Mouse (Mus musculus) liver, postnatal 0 days (tissue): ENCODE results near the gene Naaa. TPM values are rescaled to one million over a fixed set of nuclear protein-coding genes. Genes with fewer than 3 reads are reported as not detected.

Experiments
- ATAC-seq: fragments of 200-750 bp; cut with Nextera tagmentation; 2 replicates; pipeline ENCODE4 v1.8.0; 2017; ENCODE audit warnings: mild to moderate bottlenecking, moderate library complexity
- DNase-seq: peaks from one replicate; pipeline ENCODE4 v3.0.0-alpha.2; 2016
- H3K27ac ChIP-seq: fragments of 300-500 bp; sonication (generic); 2 replicates; pipeline ENCODE4 v1.5.1; 2014; ENCODE audit warnings: antibody characterized with exemption, moderate library complexity, mild to moderate bottlenecking, low read depth
- H3K27me3 ChIP-seq: fragments of 300-500 bp; sonication (generic); 2 replicates; pipeline ENCODE4 v1.6.1; 2014; ENCODE audit warnings: low read length, control low read depth, mixed read lengths; ENCODE audit not compliant: insufficient read depth
- H3K36me3 ChIP-seq: fragments of 300-500 bp; sonication (generic); replicated peaks from 2 replicates; pipeline ENCODE4 v1.6.1; 2014; ENCODE audit warnings: mild to moderate bottlenecking, control low read depth, low read length, moderate library complexity, mixed read lengths; ENCODE audit not compliant: insufficient read depth
- H3K4me1 ChIP-seq: fragments of 300-500 bp; sonication (generic); 2 replicates; pipeline ENCODE4 v1.6.1; 2014; ENCODE audit warnings: antibody characterized with exemption, mild to moderate bottlenecking, control low read depth; ENCODE audit not compliant: insufficient read depth
- H3K4me2 ChIP-seq: fragments of 300-500 bp; sonication (generic); 2 replicates; pipeline ENCODE4 v1.6.1; 2014; ENCODE audit warnings: low read depth, mild to moderate bottlenecking, low read length, moderate library complexity, mixed read lengths
- H3K4me3 ChIP-seq: fragments of 300-500 bp; sonication (generic); 2 replicates; pipeline ENCODE4 v1.5.1; 2014; ENCODE audit warnings: low read depth, low read length
- H3K9ac ChIP-seq: fragments of 300-500 bp; sonication (generic); replicated peaks from 2 replicates; pipeline ENCODE4 v1.6.1; 2014; ENCODE audit warnings: mild to moderate bottlenecking, moderate library complexity
- H3K9me3 ChIP-seq: fragments of 300-500 bp; sonication (generic); 2 replicates; pipeline ENCODE4 v1.6.1; 2016; ENCODE audit warnings: mild to moderate bottlenecking, control low read depth, low read length, mixed read lengths
- CTCF ChIP-seq: sonication (generic); IDR thresholded peaks from 2 replicates; pipeline ENCODE4 v1.5.1; 2016; ENCODE audit warnings: antibody characterized with exemption, low read depth
- EP300 ChIP-seq: IDR thresholded peaks from 2 replicates; pipeline ENCODE4 v1.6.1; 2016; ENCODE audit warnings: antibody characterized with exemption, low read depth, mild to moderate bottlenecking
- WGBS: fragments of 180-500 bp; shearing (Covaris S2); extraction: QIAGEN DNeasy Blood & Tissue Kit; methylation state at CpG from one replicate; pipeline ENCODE4 v1.1.7; 2014; ENCODE audit not compliant: insufficient replicate concordance; 5-methylcytosine and 5-hydroxymethylcytosine counted together
- polyA plus RNA-seq: library from polyadenylated mRNA; unstranded; fragments of >200 nt; fragmentation: Nextera tagmentation; extraction: Ambion mirVana; gene quantifications from 2 replicates; pipeline ENCODE4 v1.2.1, GENCODE M21; 2015

The Naaa gene
- polyA plus RNA-seq, 1 experiment from 2014 or later, result 7.5 TPM

GRCm38 (mm10) chr5:92239333-92240232 is 38.4 kb downstream of the Naaa start:
- H3K36me3 ChIP-seq, result no peaks in the 10 kb centered on the region
- WGBS, result 37% methylated on average over 29 of the region's 29 CpGs
- DNase-seq, result peak; percentile 66
- H3K4me2 ChIP-seq, result no peak overlapping the region
- H3K27me3 ChIP-seq, result 0 out of 2 replicates have a peak, but pooled peaks cover 2% of the 10 kb centered on the region
- peak; percentile 56 for ATAC-seq
- TF ChIP-seq CTCF (peak; percentile 79), EP300 (no peak)
- H3K9ac ChIP-seq, result no peak overlapping the region
- H3K4me1 ChIP-seq, result no peaks in the 10 kb centered on the region
- no peaks in the 10 kb centered on the region for H3K9me3 ChIP-seq
- no peak overlapping the region for H3K4me3 ChIP-seq
- H3K27ac ChIP-seq, result no peak overlapping the region

GRCm38 (mm10) chr5:92234939-92235557 is 42.9 kb downstream of the Naaa start:
- Histone ChIP-seq H3K36me3 (no peaks in the 10 kb centered on the region), H3K9me3 (no peaks in the 10 kb centered on the region), H3K4me1 (no peaks in the 10 kb centered on the region), H3K4me3 (no peak overlapping the region), H3K4me2 (no peak overlapping the region), H3K27me3 (0 out of 2 replicates have a peak, but pooled peaks cover 2% of the 10 kb centered on the region), H3K27ac (no peak overlapping the region), H3K9ac (no peak overlapping the region)
- DNase-seq (no peak), ATAC-seq (no peak)
- WGBS, result 19% methylated on average over 5 of the region's 5 CpGs
- no peak for TF ChIP-seq CTCF
- no peak for TF ChIP-seq EP300

DNA sequence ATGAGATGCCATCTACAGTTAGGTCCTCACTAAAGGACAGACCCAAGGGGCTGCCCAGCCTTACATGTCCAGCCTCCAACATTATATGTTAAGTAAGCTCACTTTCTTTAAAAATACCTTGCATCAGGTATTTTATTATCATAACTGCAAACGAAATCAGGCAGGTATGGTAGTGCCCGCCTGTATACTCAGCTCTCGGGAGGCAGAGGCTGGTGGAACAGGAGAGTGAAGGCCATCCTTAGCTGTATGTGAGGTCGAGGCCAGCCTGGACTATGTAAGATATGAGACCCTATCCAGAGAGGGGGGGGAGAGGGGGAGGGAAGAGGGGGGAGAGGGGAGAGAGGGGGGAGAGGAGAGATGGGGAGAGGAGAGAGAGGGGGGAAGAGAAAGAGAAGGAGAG is 44.6 kb downstream of the Naaa start:
- H3K36me3 ChIP-seq, result no peaks in the 10 kb centered on the region
- TF ChIP-seq EP300 (no peak), CTCF (no peak)
- H3K4me1 ChIP-seq, result no peaks in the 10 kb centered on the region
- ATAC-seq, result no peak
- DNase-seq, result no peak
- H3K9ac ChIP-seq, result no peak overlapping the region
- 72% methylated on average over 4 of the region's 4 CpGs for WGBS
- H3K4me3 ChIP-seq, result no peak overlapping the region
- no peaks in the 10 kb centered on the region for H3K27me3 ChIP-seq
- no peak overlapping the region for H3K27ac ChIP-seq
- H3K9me3 ChIP-seq, result no peaks in the 10 kb centered on the region
- no peak overlapping the region for H3K4me2 ChIP-seq

DNA sequence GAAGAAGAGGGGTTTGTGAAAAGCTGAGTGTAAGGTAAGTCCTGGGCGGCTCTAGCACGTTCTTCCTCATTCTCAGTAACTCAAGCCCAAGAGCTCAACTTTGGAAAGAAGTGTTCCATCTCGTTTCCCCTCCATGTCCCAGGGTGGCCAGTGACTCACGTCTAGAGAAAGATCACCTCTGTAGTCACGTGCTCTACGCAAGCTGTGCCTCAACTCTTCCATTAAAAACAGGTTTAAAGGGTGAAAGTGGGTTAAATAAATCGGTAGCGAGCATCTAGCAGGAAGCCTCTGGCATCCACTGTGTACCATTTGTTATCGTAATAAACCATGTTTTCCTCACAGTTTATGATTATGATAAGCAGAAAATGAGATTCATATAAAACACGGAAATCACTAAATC is 46.1 kb downstream of the Naaa start:
- Histone ChIP-seq H3K4me1 (no peaks in the 10 kb centered on the region), H3K9ac (no peak overlapping the region), H3K36me3 (no peaks in the 10 kb centered on the region), H3K4me3 (no peak overlapping the region), H3K9me3 (no peaks in the 10 kb centered on the region), H3K27ac (no peak overlapping the region), H3K27me3 (no peaks in the 10 kb centered on the region), H3K4me2 (no peak overlapping the region)
- 71% methylated on average over 10 of the region's 10 CpGs for WGBS
- ATAC-seq (no peak), DNase-seq (no peak)
- TF ChIP-seq CTCF (no peak), EP300 (no peak)

GRCm38 (mm10) chr5:92230306-92230705 is 47.7 kb downstream of the Naaa start:
- Histone ChIP-seq H3K27me3 (no peaks in the 10 kb centered on the region), H3K9ac (no peak overlapping the region), H3K36me3 (no peaks in the 10 kb centered on the region), H3K9me3 (no peaks in the 10 kb centered on the region), H3K4me1 (no peaks in the 10 kb centered on the region), H3K4me3 (no peak overlapping the region), H3K27ac (no peak overlapping the region), H3K4me2 (no peak overlapping the region)
- WGBS, result 83% methylated on average over 11 of the region's 11 CpGs
- DNase-seq (no peak), ATAC-seq (no peak)
- TF ChIP-seq EP300 (no peak), CTCF (no peak)

DNA sequence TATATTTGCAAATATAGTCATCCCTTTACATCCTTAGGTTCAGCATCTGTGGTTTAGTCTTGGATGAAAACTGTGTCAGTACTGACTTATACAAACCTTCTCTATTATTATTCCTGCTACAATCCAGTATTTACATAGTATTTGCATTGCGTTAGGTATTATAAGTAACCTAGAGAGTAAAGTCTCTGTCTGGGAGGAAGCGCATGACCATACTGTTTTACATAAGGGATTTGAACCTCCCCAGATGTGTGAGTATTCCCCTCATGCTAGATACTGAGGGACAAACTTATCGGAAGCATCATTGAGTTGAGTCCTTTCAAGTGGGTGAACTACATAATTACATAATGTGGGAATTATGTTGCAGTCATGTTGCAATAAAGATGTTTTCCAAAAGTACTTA is 48.5 kb downstream of the Naaa start:
- Histone ChIP-seq H3K27me3 (no peaks in the 10 kb centered on the region), H3K27ac (no peak overlapping the region), H3K36me3 (no peaks in the 10 kb centered on the region), H3K9ac (no peak overlapping the region), H3K4me3 (no peak overlapping the region), H3K4me2 (no peak overlapping the region), H3K9me3 (no peaks in the 10 kb centered on the region), H3K4me1 (no peaks in the 10 kb centered on the region)
- WGBS, result 92% methylated on average over 3 of the region's 3 CpGs
- ATAC-seq (no peak), DNase-seq (no peak)
- TF ChIP-seq EP300 (no peak), CTCF (no peak)
